Mouse (Mus musculus): ENCODE measurements around the gene Dennd2a.
"Not testable (repeated sequence)": the region's sequence is repeated elsewhere in the genome, so short reads cannot be mapped to it uniquely, and the experiment has no call there.

Dennd2a gene

GRCm38 (mm10) chr6:39450580-39450979 lies 107.1 kb downstream of the Dennd2a start:
- DNase-seq (ENCODE audit: low spot score) = no peak

GRCm38 (mm10) chr6:39447429-39448185 lies 110.1 kb downstream of the Dennd2a start:
- DNase-seq (ENCODE audit: low spot score) = no peak

- DNase-seq (ENCODE audit: low spot score) = no peak
Measured at GRCm38 (mm10) chr6:39445801-39446572, 111.7 kb downstream of the Dennd2a start.

- DNase-seq (ENCODE audit: low spot score) = no peak
Measured at GRCm38 (mm10) chr6:39442786-39443287, 114.8 kb downstream of the Dennd2a start.

- DNase-seq (ENCODE audit: low spot score) = no peak
Measured at GRCm38 (mm10) chr6:39440207-39440606, 117.5 kb downstream of the Dennd2a start.

GRCm38 (mm10) chr6:39437519-39437918 lies 120.1 kb downstream of the Dennd2a start:
- DNase-seq (ENCODE audit: low spot score) = not testable (repeated sequence)

- no peak for DNase-seq (ENCODE audit: low spot score)
Measured at GRCm38 (mm10) chr6:39435875-39436274, 121.8 kb downstream of the Dennd2a start.

- no peak for DNase-seq (ENCODE audit: low spot score)
Measured at GRCm38 (mm10) chr6:39434886-39435492, 122.7 kb downstream of the Dennd2a start.

- DNase-seq (ENCODE audit: low spot score) = no peak
Measured at GRCm38 (mm10) chr6:39434111-39434885, 123.4 kb downstream of the Dennd2a start.

- no peak for DNase-seq (ENCODE audit: low spot score)
Measured at GRCm38 (mm10) chr6:39433701-39434100, 124.0 kb downstream of the Dennd2a start.

- DNase-seq (ENCODE audit: low spot score) = no peak
Measured at GRCm38 (mm10) chr6:39433174-39433573, 124.5 kb downstream of the Dennd2a start.

GRCm38 (mm10) chr6:39430722-39431121 lies 126.9 kb downstream of the Dennd2a start:
- no peak for DNase-seq (ENCODE audit: low spot score)

- DNase-seq (ENCODE audit: low spot score) = no peak
Measured at GRCm38 (mm10) chr6:39429007-39429788, 128.5 kb downstream of the Dennd2a start.

GRCm38 (mm10) chr6:39427276-39428003 lies 130.2 kb downstream of the Dennd2a start:
- DNase-seq (ENCODE audit: low spot score) = no peak

GRCm38 (mm10) chr6:39426725-39427124 lies 130.9 kb downstream of the Dennd2a start:
- no peak for DNase-seq (ENCODE audit: low spot score)

- DNase-seq (ENCODE audit: low spot score) = no peak
Measured at GRCm38 (mm10) chr6:39425181-39425580, 132.5 kb downstream of the Dennd2a start.

- DNase-seq (ENCODE audit: low spot score) = no peak
Measured at GRCm38 (mm10) chr6:39423686-39424085, 134.0 kb downstream of the Dennd2a start.

- DNase-seq (ENCODE audit: low spot score) = no peak
Measured at GRCm38 (mm10) chr6:39423130-39423551, 134.5 kb downstream of the Dennd2a start.

GRCm38 (mm10) chr6:39420867-39421266 lies 136.8 kb downstream of the Dennd2a start:
- DNase-seq (ENCODE audit: low spot score) = no peak

All from testis, postnatal 10 days (tissue).